Mouse (Mus musculus) T-helper 17 cell (primary cell): ENCODE results near the gene Tmcc2.

Experiments used
- in situ Hi-C, 2 experiments: fragments of 300-600 bp; cut with MboI, MseI; formaldehyde crosslinking; loops; 1 replicate in 1 of 2; 2 replicates in 1 of 2; pipeline ENCODE4 v1.15.1; 2025; ENCODE audit warnings: high pct_unique_total_duplicates in 2 of 2

The Tmcc2 gene

DNA sequence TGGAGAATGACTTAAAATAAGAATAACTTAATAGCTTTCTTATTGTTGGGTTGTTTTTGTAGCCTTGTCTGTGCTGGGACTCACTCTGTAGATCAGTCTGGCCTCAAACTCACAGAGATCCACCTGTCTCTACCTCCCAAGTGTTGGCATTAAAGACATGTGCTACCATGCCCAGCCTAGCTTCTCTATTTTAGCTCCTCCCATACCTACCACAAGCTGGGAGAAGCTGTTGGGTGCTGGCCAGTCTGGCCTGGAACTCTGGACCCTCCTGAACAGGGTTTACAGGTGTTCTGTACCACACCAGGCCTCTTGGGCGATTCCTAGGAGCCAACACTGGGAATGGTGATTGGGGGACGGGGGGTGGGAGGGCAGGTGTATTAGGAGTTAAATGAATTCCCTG lies 47.9 kb downstream of the Tmcc2 start:
- in situ Hi-C loops = no loop called here

DNA sequence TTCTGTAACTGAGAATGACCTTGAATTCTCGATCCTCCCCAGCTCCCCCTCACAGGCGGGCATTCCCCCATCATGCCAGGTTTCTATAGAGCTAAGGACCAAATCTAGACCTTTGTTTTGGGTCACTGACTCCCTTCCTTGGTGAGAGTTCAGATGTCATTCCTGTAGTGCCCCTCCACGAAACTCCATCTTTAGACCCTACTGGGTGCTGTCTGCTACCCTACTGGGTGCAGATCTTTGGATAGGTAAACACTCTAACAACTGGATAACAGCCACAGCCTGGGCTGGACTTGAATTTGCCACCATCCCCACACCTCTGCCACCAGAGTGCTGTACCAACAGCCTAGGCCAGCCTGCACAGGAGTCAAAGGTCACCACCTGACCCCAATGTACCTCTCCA lies 48.6 kb downstream of the Tmcc2 start:
- in situ Hi-C loops = no loop called here

DNA sequence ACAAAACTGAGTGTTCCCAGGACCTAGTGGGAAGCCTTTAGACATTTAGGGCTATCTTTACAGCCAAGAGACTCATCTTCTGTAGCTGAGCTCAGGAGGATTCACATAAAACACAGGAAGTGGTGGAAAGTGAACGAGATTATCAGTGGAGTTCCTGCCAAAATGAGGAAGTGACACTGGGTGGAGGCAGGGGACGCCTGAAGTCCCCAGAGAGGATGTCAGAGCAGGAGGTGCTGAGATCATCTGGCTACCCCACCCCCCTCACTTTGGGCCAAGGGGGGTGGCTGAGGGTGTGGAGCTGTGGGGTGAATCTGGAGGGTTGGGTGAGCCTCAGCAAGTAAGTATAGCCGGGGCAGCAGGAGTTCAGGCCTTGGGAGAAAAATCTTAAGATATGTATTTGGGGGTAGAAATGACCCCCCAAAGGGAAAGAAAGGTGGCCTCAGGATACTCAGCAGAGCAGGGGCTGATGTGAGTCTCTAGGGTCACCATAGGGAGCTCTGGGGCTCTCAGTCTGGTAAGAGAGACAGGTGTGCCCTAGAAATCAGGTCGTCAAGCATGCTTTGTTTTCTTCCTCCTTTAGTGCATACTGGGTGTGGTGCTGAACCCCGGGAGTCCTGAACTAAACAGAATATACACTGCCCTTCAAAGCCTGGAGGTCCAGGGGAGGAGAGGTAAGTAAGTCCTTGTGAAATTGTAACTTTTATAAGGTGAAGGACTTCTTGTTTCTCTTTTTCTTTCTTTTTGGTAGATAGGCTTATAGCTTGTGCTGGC lies 49.2 kb downstream of the Tmcc2 start:
- in situ Hi-C loops = no loop called here

DNA sequence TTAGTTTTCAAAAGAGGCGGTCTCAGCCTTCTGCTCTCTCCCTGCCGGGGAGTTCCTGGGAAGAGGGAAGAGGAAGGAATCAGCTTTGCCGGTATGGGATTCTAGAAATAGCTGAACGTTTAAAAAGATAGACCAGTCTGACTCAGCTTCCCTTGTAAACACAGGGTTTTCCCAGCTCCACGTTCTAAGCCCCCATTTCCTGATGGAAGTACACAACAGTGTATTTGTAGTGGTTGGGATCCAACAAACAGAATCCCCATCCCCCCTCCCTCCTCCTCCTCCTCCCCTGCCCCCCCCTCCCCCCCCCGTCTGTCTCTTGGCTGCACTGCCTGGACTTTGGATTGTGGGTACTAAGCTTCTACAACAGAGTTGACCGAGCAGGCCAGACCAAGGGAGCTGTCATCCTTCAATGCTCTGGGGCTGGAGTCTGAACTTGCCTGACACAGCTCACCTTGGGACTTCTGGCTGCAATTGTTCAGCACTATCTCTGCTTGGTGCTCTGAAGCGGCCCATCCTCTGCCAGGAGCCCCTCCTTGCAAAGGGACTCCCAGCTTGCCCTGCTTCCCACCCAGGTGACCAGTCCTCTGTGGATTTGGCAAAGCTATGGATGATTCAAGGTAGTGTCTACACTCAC lies 52.9 kb downstream of the Tmcc2 start:
- in situ Hi-C loops = no loop called here

DNA sequence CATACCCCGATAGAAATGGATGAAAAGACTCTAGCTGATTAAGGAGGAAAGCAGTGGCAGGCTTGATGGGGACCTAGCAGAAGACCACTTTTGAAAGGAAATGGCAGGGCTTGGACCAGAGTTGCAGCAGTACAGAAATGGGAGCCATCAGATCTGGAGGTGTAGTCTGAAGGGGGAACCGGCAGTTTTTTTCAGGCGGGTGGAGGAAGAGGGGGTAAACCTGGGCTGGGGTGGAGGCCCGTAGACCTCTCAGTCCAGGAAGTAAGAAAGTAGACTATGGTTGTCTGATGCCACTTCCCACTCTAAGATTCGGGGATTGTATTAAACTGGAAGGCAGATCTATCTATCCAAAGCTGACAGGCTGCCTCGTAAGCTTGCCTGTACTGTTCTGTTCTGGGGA lies 54.2 kb downstream of the Tmcc2 start:
- in situ Hi-C loops = no loop called here

DNA sequence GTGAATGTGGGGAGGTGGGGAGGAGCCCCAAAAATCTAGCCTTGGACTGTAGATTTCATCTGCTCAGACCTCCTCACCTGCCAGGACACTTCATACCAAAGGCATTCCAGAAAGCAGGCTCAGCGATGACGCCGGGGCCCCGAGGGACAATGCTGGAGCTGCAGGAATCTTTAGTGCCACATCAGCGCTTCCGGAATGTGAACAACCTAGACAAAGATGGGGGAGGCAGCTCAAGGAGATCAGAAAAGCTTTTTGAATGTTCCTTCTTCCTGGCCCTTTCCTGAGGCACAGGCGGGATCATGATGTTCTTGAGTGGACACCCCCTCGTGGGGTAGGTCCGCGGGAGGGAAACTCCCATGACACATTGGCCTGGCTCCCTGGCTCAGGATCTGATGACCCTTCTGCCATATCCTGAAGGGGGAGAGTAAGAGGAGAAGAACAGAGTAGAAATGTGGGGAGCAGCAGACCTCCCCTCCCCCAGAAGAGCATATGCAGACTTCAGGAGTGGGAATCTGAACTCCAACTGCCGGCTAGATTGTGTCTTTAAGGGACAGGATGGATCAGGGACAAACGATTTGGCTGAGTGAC lies 55.6 kb downstream of the Tmcc2 start:
- in situ Hi-C loops = no loop called here

DNA sequence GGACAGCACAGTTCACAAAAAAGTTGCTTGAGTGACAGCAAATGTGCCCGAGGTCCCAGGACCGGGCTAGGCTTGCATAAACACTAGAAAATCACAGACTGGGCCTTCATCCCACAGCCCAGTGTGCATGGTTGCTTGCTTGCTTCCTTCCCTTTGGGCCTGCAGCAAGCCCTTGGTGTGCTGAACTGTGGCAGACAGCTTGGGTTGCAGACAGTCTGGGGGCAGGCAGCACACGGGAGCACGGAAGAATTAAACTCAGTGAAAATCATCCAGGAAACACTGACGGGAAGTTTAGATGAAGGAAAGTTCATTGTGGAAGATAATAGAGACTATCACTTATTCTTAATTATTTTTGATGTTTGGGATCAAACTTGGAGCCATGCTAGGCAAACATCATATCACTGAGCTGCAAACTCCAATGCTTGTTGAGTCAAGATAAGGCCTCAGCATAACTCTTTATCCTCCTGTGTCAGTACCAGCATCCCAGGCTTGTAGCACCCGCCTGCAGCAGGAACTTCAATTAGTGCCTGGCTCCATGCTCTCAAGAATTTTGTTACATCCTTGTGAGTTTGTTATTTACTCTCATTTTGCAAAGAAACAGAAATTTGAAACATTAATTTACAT lies 56.8 kb downstream of the Tmcc2 start:
- in situ Hi-C loops = no loop called here

DNA sequence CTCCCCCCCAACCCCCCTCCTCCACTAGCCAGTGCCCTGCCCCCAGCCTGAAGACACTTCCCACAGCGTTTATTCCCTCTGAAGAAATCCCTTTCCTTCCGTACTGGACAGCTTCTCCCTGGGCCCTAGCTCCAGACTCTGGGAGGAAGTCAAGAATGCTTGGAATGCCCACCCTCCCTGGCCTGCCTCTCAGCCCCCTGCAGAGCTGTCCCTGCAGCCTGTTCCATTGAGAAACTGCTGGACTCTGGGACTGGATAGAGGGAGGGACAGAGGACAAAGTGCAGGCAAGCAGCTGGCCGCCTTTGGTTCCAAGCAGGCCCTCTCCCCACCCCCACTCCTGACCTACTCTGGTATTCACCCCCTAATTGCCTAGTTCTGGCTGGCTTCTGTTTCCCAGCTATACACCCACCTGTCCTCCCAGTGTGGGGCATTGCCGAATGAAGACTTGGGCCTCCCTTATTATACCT lies 57.4 kb downstream of the Tmcc2 start:
- in situ Hi-C loops = no loop called here

DNA sequence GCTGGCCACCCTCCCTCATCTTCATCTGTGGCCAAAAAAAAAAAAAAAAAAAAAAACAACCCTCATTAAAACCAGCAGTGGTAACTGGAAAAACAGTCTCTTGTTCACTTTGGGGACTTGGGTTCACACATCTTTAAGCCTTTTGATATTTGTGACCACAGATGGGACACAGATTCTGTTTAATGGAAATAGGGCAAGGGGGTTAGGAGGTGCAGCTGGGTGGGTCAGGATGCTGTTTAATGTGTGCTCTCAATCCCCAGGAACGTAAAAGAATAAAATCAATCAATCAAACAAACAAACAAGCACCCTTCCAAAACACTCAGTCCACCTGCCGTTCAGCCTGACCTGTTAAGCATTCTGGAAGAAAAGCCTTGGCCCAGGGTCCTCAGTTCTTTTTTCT lies 57.9 kb downstream of the Tmcc2 start:
- in situ Hi-C loops = no loop called here

DNA sequence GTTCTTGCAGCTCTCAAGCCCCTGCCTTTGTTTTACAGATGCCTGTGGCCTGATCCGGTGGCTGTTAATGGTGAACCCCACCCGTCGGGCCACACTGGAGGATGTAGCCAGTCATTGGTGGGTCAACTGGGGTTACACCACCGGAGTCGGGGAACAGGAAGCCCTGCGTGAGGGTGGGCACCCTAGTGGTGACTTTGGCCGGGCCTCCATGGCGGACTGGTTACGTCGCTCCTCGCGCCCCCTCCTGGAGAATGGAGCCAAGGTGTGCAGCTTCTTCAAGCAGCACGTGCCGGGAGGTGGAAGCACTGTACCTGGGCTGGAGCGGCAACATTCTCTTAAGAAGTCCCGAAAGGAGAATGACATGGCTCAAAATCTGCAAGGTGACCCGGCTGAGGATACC lies 59.8 kb downstream of the Tmcc2 start:
- in situ Hi-C loops = no loop called here

DNA sequence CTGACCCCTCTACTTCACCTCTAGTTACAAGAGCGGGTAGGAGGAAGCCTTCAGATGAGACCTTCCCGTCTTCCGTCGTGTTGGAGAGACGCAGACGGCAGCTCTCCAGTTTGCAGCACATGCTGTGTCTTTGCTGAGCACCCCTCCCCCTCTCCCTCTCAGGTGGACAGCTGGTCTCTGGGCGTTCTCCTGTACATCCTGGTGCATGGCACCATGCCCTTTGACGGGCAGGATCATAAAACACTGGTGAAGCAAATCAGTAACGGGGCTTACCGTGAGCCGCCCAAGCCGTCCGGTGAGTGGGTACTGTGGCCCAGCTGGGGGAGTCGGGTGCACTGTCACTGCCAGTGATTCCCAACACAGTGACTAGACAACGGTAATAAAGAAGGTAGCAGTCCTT lies 60.7 kb downstream of the Tmcc2 start:
- in situ Hi-C loops = no loop called here

DNA sequence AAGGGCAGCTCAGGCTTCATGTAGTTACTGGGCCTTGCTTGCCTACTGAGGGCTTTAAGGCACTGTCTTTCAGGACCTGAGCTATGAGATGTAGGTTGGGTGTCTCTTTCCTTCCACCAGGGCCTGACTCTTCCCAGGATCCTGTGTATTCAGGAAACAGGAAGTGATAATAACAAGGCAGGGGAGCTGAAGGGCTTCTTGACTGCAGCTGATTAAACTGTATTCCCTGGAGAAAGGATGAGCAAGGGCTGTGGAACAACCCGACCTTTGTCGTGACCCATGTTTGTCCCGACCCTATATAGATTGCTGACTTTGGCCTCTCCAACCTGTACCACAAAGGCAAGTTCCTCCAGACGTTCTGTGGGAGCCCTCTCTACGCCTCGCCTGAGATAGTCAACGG lies 61.4 kb downstream of the Tmcc2 start:
- in situ Hi-C loops = no loop called here

DNA sequence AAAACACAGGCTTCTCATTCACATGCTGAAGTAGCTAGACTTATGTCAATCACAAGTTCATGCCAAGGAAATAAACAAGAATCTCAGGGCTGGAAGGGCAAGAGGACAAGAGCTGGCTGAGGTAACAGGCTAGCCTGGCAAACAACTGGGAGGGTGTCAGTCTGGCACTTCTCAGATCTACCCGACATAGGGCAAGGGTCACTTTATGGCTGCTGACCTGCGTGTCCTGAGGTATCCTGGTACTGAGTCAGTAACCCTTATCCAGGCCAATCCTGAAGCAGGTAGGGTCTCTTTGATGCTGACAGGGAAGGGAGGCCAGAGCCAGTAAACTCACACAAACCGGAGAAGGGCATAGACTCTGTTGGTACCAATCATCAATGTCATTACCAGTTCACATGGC lies 62.5 kb downstream of the Tmcc2 start:
- in situ Hi-C loops = no loop called here

DNA sequence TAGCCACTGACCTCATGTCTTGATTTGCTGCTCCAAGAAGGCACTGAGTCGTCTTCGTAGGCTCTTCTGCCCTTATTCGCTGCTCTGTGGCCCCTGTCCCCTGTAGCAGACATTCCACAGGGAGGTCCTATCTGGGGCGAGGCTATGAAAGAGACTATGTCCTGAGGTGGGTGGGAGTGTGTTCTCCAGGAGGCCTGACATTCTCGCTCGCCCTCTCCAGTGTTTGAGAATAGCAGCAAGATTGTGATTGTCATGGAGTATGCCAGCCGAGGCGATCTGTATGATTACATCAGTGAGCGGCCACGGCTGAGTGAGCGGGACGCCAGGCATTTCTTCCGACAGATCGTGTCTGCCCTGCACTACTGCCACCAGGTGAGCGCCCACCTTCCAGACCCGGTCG lies 63.6 kb downstream of the Tmcc2 start:
- in situ Hi-C loops = no loop called here

DNA sequence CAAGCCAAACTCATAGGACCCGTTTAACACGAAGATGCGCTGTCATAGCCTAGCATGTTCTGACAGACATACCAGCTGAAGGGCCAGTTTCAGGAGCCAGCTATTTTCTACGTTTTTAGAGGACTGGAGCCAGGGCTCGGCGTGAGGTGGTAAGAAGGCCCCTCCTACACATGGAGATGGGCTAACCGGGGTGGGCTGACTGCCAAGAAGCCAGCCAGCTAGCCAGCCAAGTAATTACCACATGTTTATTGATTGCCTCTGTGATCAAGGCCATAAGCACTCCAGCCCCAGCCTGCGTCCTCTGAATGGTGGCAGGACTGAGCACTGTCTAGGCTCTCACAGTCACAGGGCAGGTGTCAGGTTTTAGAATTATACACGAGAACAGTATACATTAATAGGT lies 64.3 kb downstream of the Tmcc2 start:
- in situ Hi-C loops = no loop called here

DNA sequence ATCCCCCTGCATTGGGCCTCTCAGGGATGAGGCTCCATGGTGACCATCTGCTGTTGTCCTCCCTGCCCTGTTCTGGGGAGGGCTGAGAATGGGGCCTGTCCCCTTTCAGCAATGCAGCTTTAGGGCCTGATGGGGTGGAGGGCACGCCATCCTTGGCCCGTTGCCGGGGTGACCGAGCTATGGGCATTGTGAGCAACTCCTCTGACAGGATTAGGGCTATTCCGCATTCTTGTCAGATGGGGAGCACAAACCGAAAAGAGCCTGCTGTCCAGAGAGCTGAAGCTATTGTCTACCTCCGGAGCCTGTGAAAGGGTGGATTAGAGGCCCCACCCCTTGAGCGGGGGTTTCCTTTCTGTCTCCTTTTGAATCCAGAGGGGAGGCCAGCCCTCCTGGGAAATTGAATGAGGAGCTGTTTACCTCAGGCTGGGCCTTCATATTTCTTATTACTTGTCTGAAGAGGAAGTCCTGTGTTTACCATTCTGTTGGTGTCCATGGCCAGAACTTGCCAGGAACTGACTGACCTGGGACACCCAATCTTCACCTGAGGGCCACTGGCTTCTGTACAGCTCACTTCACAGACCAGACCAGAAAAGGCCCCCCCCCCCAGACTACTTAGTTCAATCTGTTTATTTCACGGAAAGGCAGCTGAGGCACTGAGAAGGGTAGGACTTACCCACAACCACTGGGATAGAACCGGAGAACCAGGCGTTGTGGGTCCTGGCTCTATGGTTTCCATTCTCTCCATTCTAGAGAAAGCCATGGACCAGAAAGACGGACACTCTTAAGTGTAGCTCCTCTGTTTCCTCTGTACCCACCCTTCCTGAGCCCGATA lies 68.2 kb downstream of the Tmcc2 start:
- in situ Hi-C loops = no loop called here

DNA sequence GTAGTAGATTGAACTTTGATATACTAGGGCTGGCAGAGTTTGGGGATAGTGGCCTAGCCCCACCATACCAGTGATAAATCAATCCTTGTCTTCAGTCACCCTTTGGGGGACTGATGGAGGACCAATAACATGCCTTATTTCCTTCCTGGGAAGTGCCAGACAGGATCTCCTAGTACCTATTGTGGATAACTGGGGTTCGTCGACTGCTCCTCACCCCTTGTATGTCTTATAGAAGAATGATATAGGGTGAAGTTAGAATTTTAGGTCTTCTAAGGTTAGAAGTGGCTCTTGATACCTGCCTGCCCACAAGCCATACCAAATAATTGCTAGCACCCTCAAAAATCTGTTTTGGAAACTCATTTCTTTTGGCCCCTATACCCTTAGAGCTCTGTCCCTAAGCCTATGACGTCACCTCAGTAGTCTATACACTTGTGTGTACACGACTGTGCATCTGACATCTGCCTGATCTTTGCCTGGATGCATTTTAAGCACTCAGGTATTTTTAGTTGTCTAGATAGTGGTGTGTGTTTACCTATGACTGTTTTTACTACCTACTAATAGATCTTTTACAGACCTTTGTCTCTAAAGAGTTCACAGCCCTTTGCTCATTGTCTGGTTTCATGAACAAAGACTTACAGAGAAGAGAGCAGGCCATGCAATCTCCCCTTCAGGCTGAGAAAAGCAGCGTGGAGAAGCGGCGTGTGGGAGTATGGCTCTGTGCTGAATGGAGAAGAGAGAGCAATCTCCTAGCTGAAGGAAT lies 69.1 kb downstream of the Tmcc2 start:
- in situ Hi-C loops = no loop called here

DNA sequence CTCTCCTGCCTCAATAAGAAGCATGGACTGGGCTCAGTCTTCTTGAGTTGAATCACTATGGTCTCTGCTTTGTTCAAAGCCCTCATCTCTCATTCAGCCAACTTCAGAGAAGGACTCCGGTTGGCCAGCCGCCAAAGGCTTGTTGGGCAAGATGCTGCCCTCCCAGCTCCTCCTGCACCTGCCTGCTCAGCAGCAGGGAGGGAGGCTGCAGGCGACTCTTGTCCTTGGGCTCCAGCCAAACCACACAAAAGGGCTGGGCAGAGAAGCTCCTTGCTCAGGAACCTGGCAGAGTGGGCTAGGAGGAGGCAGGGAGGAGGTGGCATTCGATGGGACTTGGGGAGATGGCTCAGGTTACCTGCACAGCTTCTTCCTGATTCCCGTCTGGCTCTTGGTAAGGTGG lies 71.8 kb downstream of the Tmcc2 start:
- in situ Hi-C loops = loop anchor here in 1 of 2 experiments (10.0 kb wide), 1 partner anchor 1494 kb away; the partner anchor contains the start of gene Pigr

DNA sequence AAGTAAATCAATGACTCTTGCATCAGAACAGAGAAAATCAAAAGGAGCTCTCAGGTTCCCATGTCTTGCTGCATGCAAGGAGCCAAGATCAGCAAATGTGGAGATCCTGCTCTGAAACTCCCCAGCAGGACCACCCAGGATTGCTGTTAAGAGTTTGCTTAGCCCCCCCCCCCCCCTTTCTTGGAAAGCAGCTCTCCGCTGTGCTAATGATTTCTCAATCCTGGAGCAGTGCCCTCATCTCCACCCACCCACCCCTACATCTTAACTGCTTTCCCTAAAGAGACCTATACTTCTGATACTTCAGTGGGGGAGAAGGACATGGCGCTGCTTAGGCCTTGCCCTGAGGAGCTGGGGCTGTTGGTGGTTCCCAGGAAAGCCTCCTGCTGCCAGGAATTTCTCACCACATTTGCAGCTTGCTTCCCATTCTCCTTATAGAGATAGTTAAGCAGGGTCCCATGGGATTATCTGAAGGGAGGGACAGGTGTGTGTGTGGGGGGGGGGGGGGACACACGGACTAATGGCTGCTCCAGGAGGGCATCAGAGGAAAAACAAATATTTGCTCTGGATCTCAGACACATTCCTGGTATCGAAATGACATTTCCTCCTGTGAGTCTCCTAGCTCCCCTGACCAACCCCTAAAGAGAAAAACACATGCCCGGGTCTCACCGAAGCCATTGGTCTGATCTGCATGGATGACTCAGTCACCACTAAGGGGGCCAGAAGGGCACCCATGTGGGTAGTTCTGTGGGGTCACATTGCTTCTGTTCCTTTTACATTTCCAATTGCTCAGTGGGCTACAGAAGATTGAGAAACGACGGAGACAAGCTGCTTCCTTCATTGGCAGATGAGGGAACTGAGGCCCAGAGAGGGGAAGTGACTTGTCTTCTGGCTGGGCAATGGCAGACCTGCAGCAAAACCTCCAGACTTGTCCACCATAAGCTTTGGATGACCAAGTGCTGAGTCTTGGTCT lies 72.9 kb downstream of the Tmcc2 start:
- in situ Hi-C loops = loop anchor here in 1 of 2 experiments (10.0 kb wide), 1 partner anchor 1493 kb away; the partner anchor contains the start of gene Pigr
